Mouse (Mus musculus): ENCODE measurements around the gene Tfb1m. TPM values are rescaled to one million over a fixed set of nuclear protein-coding genes. Genes with fewer than 3 reads are reported as not detected.

Tfb1m gene
- 35.6 and 39.6 TPM in 2 replicates for polyA plus RNA-seq (2011; ENCODE audit: insufficient read depth, insufficient read length, low read depth, missing spikeins)

GRCm38 (mm10) chr17:3557331-3558311, at the start of gene Tfb1m:
Tfb1m (minus strand) TSS chr17:3557781.
- no peaks in the 10 kb centered on the region for H3K9me3 ChIP-seq (replicated peaks; ENCODE audit: control insufficient read depth, insufficient read depth, low read length, poor library complexity, severe bottlenecking)
- peak within 1 kb of the TSS; percentile 73 for H3K27ac ChIP-seq (ENCODE audit: insufficient read depth, low read length)
- no peaks in the 10 kb centered on the region for H3K36me3 ChIP-seq (ENCODE audit: control insufficient read depth, insufficient read depth, low read length, poor library complexity, severe bottlenecking)
- H3K4me3 ChIP-seq (ENCODE audit: low read depth, low read length): peak within 1 kb of the TSS; percentile 91
- TF ChIP-seq POLR2A (IDR thresholded peaks at IDR 0.05; ENCODE audit: insufficient read depth, low read length) (peak; percentile 30), EP300 (IDR thresholded peaks at IDR 0.05; ENCODE audit: insufficient read depth, low read depth, low read length) (no peak), CTCF (IDR thresholded peaks at IDR 0.05; ENCODE audit: low read depth, low read length) (no peak)
- peak within 1 kb of the TSS; percentile 62 for H3K9ac ChIP-seq (ENCODE audit: low read depth, poor library complexity, severe bottlenecking)
- H3K27me3 ChIP-seq (ENCODE audit: control insufficient read depth, insufficient read depth, low read length, poor library complexity, severe bottlenecking): no peaks in the 10 kb centered on the region
- H3K4me1 ChIP-seq (ENCODE audit: control insufficient read depth, insufficient read depth, low read length): no peaks in the 10 kb centered on the region

- H3K4me1 ChIP-seq (ENCODE audit: control insufficient read depth, insufficient read depth, low read length): no peaks in the 10 kb centered on the region
- H3K36me3 ChIP-seq (ENCODE audit: control insufficient read depth, insufficient read depth, low read length, poor library complexity, severe bottlenecking): no peaks in the 10 kb centered on the region
Measured at GRCm38 (mm10) chr17:3602954-3603672, 45.5 kb upstream of the Tfb1m start.

DNA sequence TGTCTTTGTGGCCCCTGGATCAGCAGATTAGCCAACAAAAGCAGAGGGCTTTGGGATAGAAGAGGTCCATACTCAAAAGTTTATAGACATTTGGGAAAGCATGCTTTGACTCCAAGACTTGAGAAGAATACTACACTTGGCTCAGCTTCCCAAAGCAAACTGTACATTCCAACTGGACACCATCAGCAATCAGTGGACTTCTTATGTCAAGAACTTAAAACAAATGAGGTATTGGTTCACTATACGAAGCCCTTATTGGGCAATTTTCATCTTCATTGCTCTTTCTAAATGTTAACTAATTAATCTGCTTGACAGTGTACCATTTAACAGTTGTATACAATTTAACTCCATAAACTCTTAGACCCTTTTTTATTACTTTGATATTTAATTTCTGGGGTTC, 40.8 kb upstream of the Tfb1m start:
- no peak overlapping the region for H3K27ac ChIP-seq (ENCODE audit: insufficient read depth, low read length)
- TF ChIP-seq POLR2A (IDR thresholded peaks at IDR 0.05; ENCODE audit: insufficient read depth, low read length): no peak
- no peak for TF ChIP-seq CTCF (IDR thresholded peaks at IDR 0.05; ENCODE audit: low read depth, low read length)
- TF ChIP-seq EP300 (IDR thresholded peaks at IDR 0.05; ENCODE audit: insufficient read depth, low read depth, low read length): no peak
- no peak overlapping the region for H3K9ac ChIP-seq (ENCODE audit: low read depth, poor library complexity, severe bottlenecking)
- H3K4me1 ChIP-seq (ENCODE audit: control insufficient read depth, insufficient read depth, low read length): no peaks in the 10 kb centered on the region
- no peaks in the 10 kb centered on the region for H3K27me3 ChIP-seq (ENCODE audit: control insufficient read depth, insufficient read depth, low read length, poor library complexity, severe bottlenecking)
- H3K9me3 ChIP-seq (replicated peaks; ENCODE audit: control insufficient read depth, insufficient read depth, low read length, poor library complexity, severe bottlenecking): no peaks in the 10 kb centered on the region
- no peak overlapping the region for H3K4me3 ChIP-seq (ENCODE audit: low read depth, low read length)
- H3K36me3 ChIP-seq (ENCODE audit: control insufficient read depth, insufficient read depth, low read length, poor library complexity, severe bottlenecking): no peaks in the 10 kb centered on the region

More at GRCm38 (mm10) chr17:3602954-3603672, 45.5 kb upstream of the Tfb1m start:
- Histone ChIP-seq H3K27ac (ENCODE audit: insufficient read depth, low read length) (no peak overlapping the region), H3K4me3 (ENCODE audit: low read depth, low read length) (no peak overlapping the region), H3K27me3 (ENCODE audit: control insufficient read depth, insufficient read depth, low read length, poor library complexity, severe bottlenecking) (no peaks in the 10 kb centered on the region), H3K9me3 (replicated peaks; ENCODE audit: control insufficient read depth, insufficient read depth, low read length, poor library complexity, severe bottlenecking) (no peaks in the 10 kb centered on the region), H3K9ac (ENCODE audit: low read depth, poor library complexity, severe bottlenecking) (no peak overlapping the region)
- TF ChIP-seq EP300 (IDR thresholded peaks at IDR 0.05; ENCODE audit: insufficient read depth, low read depth, low read length) (no peak), CTCF (IDR thresholded peaks at IDR 0.05; ENCODE audit: low read depth, low read length) (no peak), POLR2A (IDR thresholded peaks at IDR 0.05; ENCODE audit: insufficient read depth, low read length) (no peak)

- TF ChIP-seq POLR2A (IDR thresholded peaks at IDR 0.05; ENCODE audit: insufficient read depth, low read length) (no peak), EP300 (IDR thresholded peaks at IDR 0.05; ENCODE audit: insufficient read depth, low read depth, low read length) (no peak), CTCF (IDR thresholded peaks at IDR 0.05; ENCODE audit: low read depth, low read length) (no peak)
- Histone ChIP-seq H3K4me1 (ENCODE audit: control insufficient read depth, insufficient read depth, low read length) (no peaks in the 10 kb centered on the region), H3K36me3 (ENCODE audit: control insufficient read depth, insufficient read depth, low read length, poor library complexity, severe bottlenecking) (no peaks in the 10 kb centered on the region), H3K4me3 (ENCODE audit: low read depth, low read length) (no peak overlapping the region), H3K9ac (ENCODE audit: low read depth, poor library complexity, severe bottlenecking) (no peak overlapping the region), H3K9me3 (replicated peaks; ENCODE audit: control insufficient read depth, insufficient read depth, low read length, poor library complexity, severe bottlenecking) (no peaks in the 10 kb centered on the region), H3K27ac (ENCODE audit: insufficient read depth, low read length) (no peak overlapping the region), H3K27me3 (ENCODE audit: control insufficient read depth, insufficient read depth, low read length, poor library complexity, severe bottlenecking) (no peaks in the 10 kb centered on the region)
Measured at GRCm38 (mm10) chr17:3597866-3598265, 40.3 kb upstream of the Tfb1m start.

- Histone ChIP-seq H3K27ac (ENCODE audit: insufficient read depth, low read length) (no peak overlapping the region), H3K4me3 (ENCODE audit: low read depth, low read length) (no peak overlapping the region)
- TF ChIP-seq EP300 (IDR thresholded peaks at IDR 0.05; ENCODE audit: insufficient read depth, low read depth, low read length) (no peak), CTCF (IDR thresholded peaks at IDR 0.05; ENCODE audit: low read depth, low read length) (no peak), POLR2A (IDR thresholded peaks at IDR 0.05; ENCODE audit: insufficient read depth, low read length) (no peak)
Measured at GRCm38 (mm10) chr17:3597130-3597529, 39.5 kb upstream of the Tfb1m start.

More at GRCm38 (mm10) chr17:3597130-3597529, 39.5 kb upstream of the Tfb1m start:
- Histone ChIP-seq H3K9ac (ENCODE audit: low read depth, poor library complexity, severe bottlenecking) (no peak overlapping the region), H3K27me3 (ENCODE audit: control insufficient read depth, insufficient read depth, low read length, poor library complexity, severe bottlenecking) (no peaks in the 10 kb centered on the region), H3K36me3 (ENCODE audit: control insufficient read depth, insufficient read depth, low read length, poor library complexity, severe bottlenecking) (no peaks in the 10 kb centered on the region), H3K9me3 (replicated peaks; ENCODE audit: control insufficient read depth, insufficient read depth, low read length, poor library complexity, severe bottlenecking) (no peaks in the 10 kb centered on the region), H3K4me1 (ENCODE audit: control insufficient read depth, insufficient read depth, low read length) (no peaks in the 10 kb centered on the region)

Data from ES-Bruce4 (cell line).